Mouse (Mus musculus) small intestine, adult 2 months (tissue): ENCODE data around the gene Ptch1.

Experiments
- CTCF ChIP-seq: fragments of 200-500 bp; IDR thresholded peaks from 2 replicates; pipeline ENCODE4 v1.5.1; 2012; ENCODE audit warnings: low read depth, mild to moderate bottlenecking, control low read depth, inconsistent platforms, low read length, moderate library complexity, mixed read lengths; ENCODE audit not compliant: insufficient replicate concordance, insufficient read length; ENCODE audit errors: extremely low read depth
- POLR2A ChIP-seq: fragments of 200-500 bp; IDR thresholded peaks from 2 replicates; pipeline ENCODE4 v1.6.1; 2012; ENCODE audit warnings: low read depth, mild to moderate bottlenecking, control low read depth, inconsistent platforms, low read length, moderate library complexity

GRCm38 (mm10) chr13:63558297-63558890 lies 15.0 kb downstream of the Ptch1 start:
- TF ChIP-seq POLR2A, result no peak
- TF ChIP-seq CTCF, result no peak
